Mouse (Mus musculus) Muller cell, postnatal 12 days (primary cell): ENCODE data around the gene Tlnrd1.

Experiments
- DNase-seq: peaks from one replicate; pipeline ENCODE4 v3.0.0-alpha.2; 2015; ENCODE audit errors: inconsistent ontology term

Gene Tlnrd1

DNA sequence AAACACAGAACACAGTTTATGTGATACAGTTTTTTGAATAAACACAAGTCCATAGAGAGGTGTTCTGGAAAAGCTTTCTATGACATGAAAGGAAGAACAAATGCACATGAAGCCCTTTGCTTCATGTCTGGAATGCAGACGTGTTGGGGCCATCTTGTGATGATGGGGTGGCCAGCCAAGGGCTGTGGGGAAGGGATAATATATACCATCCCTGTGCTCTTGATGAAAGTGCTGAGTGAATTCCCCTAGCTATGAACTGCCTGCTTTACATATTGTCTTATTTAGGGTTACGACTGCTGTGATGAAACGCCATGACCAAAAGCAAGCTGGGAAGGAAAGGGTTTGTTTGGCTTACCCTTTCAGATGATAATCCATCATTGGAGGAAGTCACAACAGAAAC, 39.3 kb downstream of the Tlnrd1 start:
- no peak for DNase-seq

GRCm38 (mm10) chr7:83842486-83843259, 41.4 kb downstream of the Tlnrd1 start:
- no peak for DNase-seq

GRCm38 (mm10) chr7:83840076-83840475, 44.0 kb downstream of the Tlnrd1 start:
- DNase-seq, result no peak

GRCm38 (mm10) chr7:83838525-83839224, 45.4 kb downstream of the Tlnrd1 start:
- DNase-seq, result no peak
